Mouse (Mus musculus): ENCODE data around the gene 4430402I18Rik. TPM values are rescaled to one million over a fixed set of nuclear protein-coding genes. Genes with fewer than 3 reads are reported as not detected.

The 4430402I18Rik gene
- polyA plus RNA-seq, 1 experiment from 2014 or later: 0.33 TPM

Other genes starting within 250 kb of the 4430402I18Rik start
- gene Slc1a1, start 132.8 kb downstream of the 4430402I18Rik start, polyA plus RNA-seq (2016; fragmentation: Nextera tagmentation; extraction: Ambion mirVana): 0.54 and 0.66 TPM in 2 replicates
- 3.6 and 5.7 TPM in 2 replicates for gene Plpp6, start 3.8 kb downstream of the 4430402I18Rik start, polyA plus RNA-seq (2016; fragmentation: Nextera tagmentation; extraction: Ambion mirVana)
- 33.8 and 43.2 TPM in 2 replicates for gene Cdc37l1, start 22.6 kb upstream of the 4430402I18Rik start, polyA plus RNA-seq (2016; fragmentation: Nextera tagmentation; extraction: Ambion mirVana)
- 90.1 and 102 TPM in 2 replicates for gene Ak3, start 80.2 kb upstream of the 4430402I18Rik start, polyA plus RNA-seq (2016; fragmentation: Nextera tagmentation; extraction: Ambion mirVana)
- 65.3 and 83.0 TPM in 2 replicates for gene Rcl1, start 133.6 kb upstream of the 4430402I18Rik start, polyA plus RNA-seq (2016; fragmentation: Nextera tagmentation; extraction: Ambion mirVana)

Data from midbrain, embryonic 10.5 days (tissue).